Mouse (Mus musculus): Measurements from ENCODE around the gene Tst. TPM values are rescaled to one million over a fixed set of nuclear protein-coding genes. Genes with fewer than 3 reads are reported as not detected.

Tst gene
- polyA plus RNA-seq, 1 experiment: 86.1 TPM

DNA sequence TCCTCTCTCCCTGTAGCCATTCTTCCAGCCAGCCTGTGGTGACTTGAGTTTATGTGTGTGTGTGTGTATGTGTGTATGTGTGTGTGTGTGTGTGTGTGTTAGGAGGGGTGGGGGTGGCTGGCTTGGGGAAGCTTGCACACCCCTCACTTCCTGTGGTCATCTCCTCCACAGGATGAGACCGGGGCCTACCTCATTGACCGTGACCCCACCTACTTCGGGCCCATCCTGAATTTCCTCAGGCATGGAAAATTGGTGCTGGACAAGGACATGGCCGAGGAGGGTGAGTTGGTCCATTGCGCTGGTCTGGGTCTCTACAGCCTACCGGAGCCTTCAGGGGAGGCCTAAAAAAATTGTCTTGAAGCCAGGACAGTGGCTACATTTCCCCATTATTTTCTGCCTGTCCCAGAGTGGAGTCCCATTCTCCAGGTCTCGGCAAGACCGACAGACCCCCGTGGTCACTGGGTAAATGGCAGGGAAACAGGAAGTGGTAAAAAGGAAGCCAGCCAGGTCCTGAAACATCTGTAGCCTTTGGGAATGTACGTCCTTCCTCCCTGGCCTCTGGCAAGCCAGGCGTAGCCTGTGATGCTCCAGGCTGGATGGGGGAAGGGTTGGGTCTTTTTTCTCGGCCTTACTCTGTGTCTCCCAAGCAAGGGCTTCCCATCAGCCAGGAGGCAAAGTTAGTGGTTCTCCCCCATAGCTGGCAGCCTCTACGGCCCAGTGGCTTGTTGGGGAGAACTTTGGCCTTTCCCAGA is 24.3 kb upstream of the Tst start:
- WGBS: 81% methylated on average over 13 of the region's 13 CpGs
- Histone ChIP-seq H3K4me1 (ENCODE audit: control insufficient read depth, insufficient read depth, low read length) (peaks cover 8% of the 10 kb centered on the region), H3K27me3 (ENCODE audit: control insufficient read depth, insufficient read depth, low read length) (no peaks in the 10 kb centered on the region), H3K4me3 (replicated peaks; ENCODE audit: insufficient read depth, low read depth, low read length) (peak overlapping the region; percentile 78), H3K27ac (ENCODE audit: insufficient read depth, low read length) (no peak overlapping the region)
- TF ChIP-seq CTCF (IDR thresholded peaks at IDR 0.05; ENCODE audit: borderline replicate concordance, insufficient read depth, low read depth, low read length) (no peak), POLR2A (IDR thresholded peaks at IDR 0.05; ENCODE audit: borderline replicate concordance, insufficient read depth, low read length) (no peak)
- DNase-seq: no peak

DNA sequence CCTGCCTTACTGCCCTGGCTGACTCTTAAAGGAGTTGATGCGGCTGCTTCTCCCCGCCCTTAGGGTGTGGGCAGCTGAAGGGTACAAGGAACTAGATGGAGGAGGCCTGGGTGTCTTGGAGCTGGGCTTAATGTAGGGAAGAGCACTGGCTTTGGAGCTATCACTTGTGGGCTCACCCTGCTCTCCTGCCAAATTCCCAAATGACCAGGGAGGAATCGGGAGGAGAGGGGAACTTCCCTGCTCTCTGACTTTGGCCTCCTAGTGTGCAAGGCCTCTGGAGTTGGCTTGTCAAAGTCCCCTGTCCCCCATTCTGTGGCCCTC is 23.4 kb upstream of the Tst start:
- peak overlapping the region; percentile 38; the same call in 1 of the 2 replicates for H3K27ac ChIP-seq (ENCODE audit: insufficient read depth, low read length)
- no peak for TF ChIP-seq CTCF (IDR thresholded peaks at IDR 0.05; ENCODE audit: borderline replicate concordance, insufficient read depth, low read depth, low read length)
- no peak for TF ChIP-seq POLR2A (IDR thresholded peaks at IDR 0.05; ENCODE audit: borderline replicate concordance, insufficient read depth, low read length)
- peak overlapping the region; percentile 78 for H3K4me3 ChIP-seq (replicated peaks; ENCODE audit: insufficient read depth, low read depth, low read length)
- no peak for DNase-seq
- H3K4me1 ChIP-seq (ENCODE audit: control insufficient read depth, insufficient read depth, low read length): peaks cover 8% of the 10 kb centered on the region
- 0% methylated on average over 3 of the region's 3 CpGs for WGBS
- no peaks in the 10 kb centered on the region for H3K27me3 ChIP-seq (ENCODE audit: control insufficient read depth, insufficient read depth, low read length)

DNA sequence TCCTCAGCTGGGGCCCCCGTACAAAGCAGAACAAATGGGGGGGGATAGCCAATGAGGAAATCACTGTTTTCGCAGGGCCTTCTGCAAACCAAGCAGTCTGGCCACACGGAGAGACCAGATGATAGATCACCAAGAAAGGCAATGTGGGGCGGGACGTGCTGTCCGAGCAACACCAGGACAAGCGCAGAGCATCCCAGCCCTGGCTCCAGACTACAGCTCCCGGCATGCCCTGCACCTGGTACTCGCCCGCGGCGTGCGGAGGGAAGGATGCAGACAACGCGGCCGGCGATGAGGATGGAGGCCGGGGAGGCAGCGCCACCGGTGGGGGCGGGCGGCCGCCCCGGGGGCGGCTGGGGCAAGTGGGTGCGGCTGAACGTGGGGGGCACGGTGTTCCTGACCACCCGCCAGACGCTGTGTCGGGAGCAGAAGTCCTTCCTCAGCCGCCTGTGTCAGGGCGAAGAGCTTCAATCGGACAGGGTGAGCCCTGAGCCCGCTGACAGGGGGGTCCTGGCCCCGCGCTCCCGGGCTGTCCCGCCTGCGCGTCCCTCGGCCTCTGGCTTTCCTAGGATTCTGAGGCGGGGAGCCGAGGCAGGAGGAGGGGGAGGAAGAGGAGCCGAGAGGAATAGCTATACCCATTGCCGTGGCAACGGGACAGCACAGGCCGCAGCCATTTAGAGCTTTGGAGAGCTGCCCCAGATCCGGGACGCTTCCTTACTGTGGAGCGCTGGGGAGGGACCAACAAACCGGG is 22.9 kb upstream of the Tst start, which contains the start of gene Kctd17:
TSS of gene Kctd17 (plus strand) at position 174 of the 748 bp plus-strand sequence.
- peak within 1 kb of the TSS; percentile 78 for H3K4me3 ChIP-seq (replicated peaks; ENCODE audit: insufficient read depth, low read depth, low read length)
- H3K4me1 ChIP-seq (ENCODE audit: control insufficient read depth, insufficient read depth, low read length): peaks cover 8% of the 10 kb centered on the region
- peak within 1 kb of the TSS; percentile 38 for H3K27ac ChIP-seq (ENCODE audit: insufficient read depth, low read length)
- TF ChIP-seq POLR2A (IDR thresholded peaks at IDR 0.05; ENCODE audit: borderline replicate concordance, insufficient read depth, low read length) (peak; percentile 71), CTCF (IDR thresholded peaks at IDR 0.05; ENCODE audit: borderline replicate concordance, insufficient read depth, low read depth, low read length) (no peak)
- WGBS: under 1% methylated on average over 52 of the region's 52 CpGs
- peak; percentile 86 to 88 for DNase-seq
- H3K27me3 ChIP-seq (ENCODE audit: control insufficient read depth, insufficient read depth, low read length): no peaks in the 10 kb centered on the region

DNA sequence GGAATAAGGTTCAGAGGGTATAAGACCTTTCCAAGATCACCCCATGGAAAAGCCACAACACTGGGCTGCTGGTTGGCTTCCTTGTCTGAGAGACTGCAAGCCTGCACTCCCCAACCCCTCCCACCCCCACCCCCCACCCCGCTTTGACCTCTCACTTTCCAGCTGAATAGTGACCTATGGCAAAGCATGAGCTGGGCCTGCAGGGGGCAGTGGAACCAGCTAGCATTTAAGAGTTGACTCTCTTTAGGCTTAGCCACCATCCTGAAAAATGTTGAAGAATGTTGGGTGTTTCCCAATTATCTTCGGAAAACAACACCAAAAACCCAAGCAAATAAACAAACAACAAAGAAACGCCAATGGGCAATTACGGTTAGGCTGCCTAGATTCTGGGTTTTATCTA is 19.5 kb upstream of the Tst start:
- no peak overlapping the region for H3K4me3 ChIP-seq (replicated peaks; ENCODE audit: insufficient read depth, low read depth, low read length)
- H3K4me1 ChIP-seq (ENCODE audit: control insufficient read depth, insufficient read depth, low read length): peaks cover 6% of the 10 kb centered on the region
- no peaks in the 10 kb centered on the region for H3K27me3 ChIP-seq (ENCODE audit: control insufficient read depth, insufficient read depth, low read length)
- no peak for TF ChIP-seq POLR2A (IDR thresholded peaks at IDR 0.05; ENCODE audit: borderline replicate concordance, insufficient read depth, low read length)
- no peak for TF ChIP-seq CTCF (IDR thresholded peaks at IDR 0.05; ENCODE audit: borderline replicate concordance, insufficient read depth, low read depth, low read length)
- no peak overlapping the region for H3K27ac ChIP-seq (ENCODE audit: insufficient read depth, low read length)
- DNase-seq: no peak
- 67% methylated on average over 4 of the region's 4 CpGs for WGBS

DNA sequence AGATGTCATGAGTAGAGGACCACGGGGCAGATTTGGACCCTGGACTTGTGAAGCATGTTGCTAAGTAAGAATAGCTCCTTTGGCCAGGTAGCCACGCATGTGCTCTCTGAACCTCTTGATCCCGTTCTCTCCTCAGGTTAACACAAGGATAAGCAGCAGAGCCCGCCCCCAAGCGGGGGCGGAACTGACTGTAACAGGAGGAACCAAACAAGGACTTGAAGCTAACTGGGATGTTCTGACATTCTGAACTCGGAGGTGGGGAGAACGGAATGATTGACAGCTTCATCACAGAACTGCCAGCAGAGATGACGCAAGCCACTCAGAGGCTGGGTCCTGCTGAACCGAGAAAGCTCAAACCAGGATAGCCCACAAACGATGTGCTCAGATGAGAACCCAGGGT is 18.8 kb upstream of the Tst start:
- TF ChIP-seq POLR2A (IDR thresholded peaks at IDR 0.05; ENCODE audit: borderline replicate concordance, insufficient read depth, low read length): no peak
- TF ChIP-seq CTCF (IDR thresholded peaks at IDR 0.05; ENCODE audit: borderline replicate concordance, insufficient read depth, low read depth, low read length): no peak
- no peak overlapping the region for H3K27ac ChIP-seq (ENCODE audit: insufficient read depth, low read length)
- 41% methylated on average over 11 of the region's 11 CpGs for WGBS
- H3K4me3 ChIP-seq (replicated peaks; ENCODE audit: insufficient read depth, low read depth, low read length): no peak overlapping the region
- H3K4me1 ChIP-seq (ENCODE audit: control insufficient read depth, insufficient read depth, low read length): no peaks in the 10 kb centered on the region
- no peaks in the 10 kb centered on the region for H3K27me3 ChIP-seq (ENCODE audit: control insufficient read depth, insufficient read depth, low read length)
- DNase-seq: no peak

DNA sequence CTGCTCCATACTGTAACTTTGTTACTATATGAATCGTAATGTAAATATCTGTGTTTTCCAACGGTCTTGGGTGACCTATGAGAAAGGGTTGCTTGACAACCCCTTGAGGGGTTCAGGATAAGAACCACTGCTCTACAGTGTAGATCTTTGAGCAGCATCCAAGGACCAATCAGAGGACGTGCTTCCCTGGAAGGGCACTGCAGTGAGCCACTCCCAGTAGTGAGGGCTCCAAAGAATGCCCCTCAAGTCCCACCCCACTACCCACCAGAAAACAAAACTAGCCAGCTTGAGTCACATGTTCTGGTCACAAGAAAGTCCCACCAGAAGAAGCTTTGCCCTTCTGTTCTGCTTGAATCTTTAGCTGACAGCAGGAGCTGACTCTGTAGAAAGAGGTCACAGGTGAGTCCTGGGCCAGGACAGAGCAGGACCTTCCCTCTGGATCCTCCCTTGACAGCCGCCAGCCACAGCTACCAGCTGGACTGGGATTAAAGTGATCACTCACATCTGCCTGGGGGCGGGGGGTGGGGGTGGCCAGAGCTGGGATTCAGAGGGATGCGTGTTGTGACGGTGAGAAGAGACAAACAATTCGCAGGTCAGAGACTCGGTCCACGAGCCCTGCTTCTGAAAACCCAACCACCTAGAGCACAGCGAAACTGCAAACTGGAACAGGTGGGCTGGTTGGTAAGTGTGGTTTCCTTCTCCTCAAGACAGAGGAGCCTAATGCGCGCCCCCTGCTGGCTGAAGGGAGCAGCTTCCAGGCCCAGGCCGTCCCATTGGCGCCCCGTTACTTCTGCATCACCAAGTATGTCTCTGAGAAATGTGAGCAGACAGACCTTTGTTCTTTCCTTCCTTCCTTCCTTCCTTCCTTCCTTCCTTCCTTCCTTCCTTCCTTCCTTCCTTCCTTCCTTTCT is 16.6 kb upstream of the Tst start:
- TF ChIP-seq POLR2A (IDR thresholded peaks at IDR 0.05; ENCODE audit: borderline replicate concordance, insufficient read depth, low read length) (no peak), CTCF (IDR thresholded peaks at IDR 0.05; ENCODE audit: borderline replicate concordance, insufficient read depth, low read depth, low read length) (peak; percentile 83)
- no peak overlapping the region for H3K4me3 ChIP-seq (replicated peaks; ENCODE audit: insufficient read depth, low read depth, low read length)
- no peaks in the 10 kb centered on the region for H3K27me3 ChIP-seq (ENCODE audit: control insufficient read depth, insufficient read depth, low read length)
- no peak overlapping the region for H3K27ac ChIP-seq (ENCODE audit: insufficient read depth, low read length)
- H3K4me1 ChIP-seq (ENCODE audit: control insufficient read depth, insufficient read depth, low read length): no peaks in the 10 kb centered on the region
- 19% methylated on average over 16 of the region's 16 CpGs for WGBS
- peak; percentile 76 to 83 for DNase-seq

DNA sequence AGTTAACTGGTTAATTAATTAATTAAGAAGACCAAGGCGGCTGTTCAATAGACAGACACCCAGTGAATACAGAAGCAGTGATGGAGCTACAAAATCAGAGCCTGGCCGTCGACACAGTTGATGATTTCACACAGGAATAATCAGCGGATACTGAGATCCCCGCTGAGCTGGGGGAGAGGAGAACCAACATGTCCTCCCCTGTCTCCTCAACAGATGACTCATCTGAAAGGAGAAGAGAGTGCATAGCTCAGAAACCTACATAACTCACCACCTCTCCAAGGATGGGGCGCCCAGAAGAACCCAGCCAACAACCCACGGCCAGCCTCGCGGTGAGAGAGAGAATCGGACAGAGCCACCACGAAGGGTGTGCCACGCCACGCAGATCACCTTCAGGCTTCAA is 14.7 kb upstream of the Tst start:
- Histone ChIP-seq H3K27ac (ENCODE audit: insufficient read depth, low read length) (no peak overlapping the region), H3K27me3 (ENCODE audit: control insufficient read depth, insufficient read depth, low read length) (no peaks in the 10 kb centered on the region), H3K4me3 (replicated peaks; ENCODE audit: insufficient read depth, low read depth, low read length) (no peak overlapping the region), H3K4me1 (ENCODE audit: control insufficient read depth, insufficient read depth, low read length) (no peaks in the 10 kb centered on the region)
- no peak for DNase-seq
- 79% methylated on average over 13 of the region's 13 CpGs for WGBS
- TF ChIP-seq CTCF (IDR thresholded peaks at IDR 0.05; ENCODE audit: borderline replicate concordance, insufficient read depth, low read depth, low read length): no peak
- no peak for TF ChIP-seq POLR2A (IDR thresholded peaks at IDR 0.05; ENCODE audit: borderline replicate concordance, insufficient read depth, low read length)

Measured in cerebellum, adult 2 months (tissue).